Mouse (Mus musculus): ENCODE measurements around the gene Pnma1. TPM values are rescaled to one million over a fixed set of nuclear protein-coding genes. Genes with fewer than 3 reads are reported as not detected.

Pnma1 gene
- polyA plus RNA-seq, 1 experiment from 2014 or later = 3.8 TPM

- ATAC-seq (ENCODE audit: low FRiP score) = peak; percentile 23
- peaks cover 27% of the 10 kb centered on the region for H3K36me3 ChIP-seq
- peaks cover 37% of the 10 kb centered on the region for H3K4me1 ChIP-seq (replicated peaks)
- peak overlapping the region; percentile 85 for H3K9ac ChIP-seq
- peak overlapping the region; percentile 67 for H3K4me3 ChIP-seq
- peak overlapping the region; percentile 87 for H3K4me2 ChIP-seq
- no peaks in the 10 kb centered on the region for H3K27me3 ChIP-seq
- 6% methylated on average over 10 of the region's 10 CpGs for WGBS
- H3K27ac ChIP-seq = peak overlapping the region; percentile 85
- no peaks in the 10 kb centered on the region for H3K9me3 ChIP-seq
These were observed 328 bp upstream of the Pnma1 start for GRCm38 (mm10) chr12:84148622-84149012.

- WGBS = 40% methylated on average over 14 of the region's 14 CpGs
- no peak overlapping the region for H3K9ac ChIP-seq
These were observed 5.8 kb downstream of the Pnma1 start for GRCm38 (mm10) chr12:84142281-84143050.

GRCm38 (mm10) chr12:84141271-84141670 lies 7.0 kb downstream of the Pnma1 start:
- Histone ChIP-seq H3K9me3 (no peaks in the 10 kb centered on the region), H3K27me3 (no peaks in the 10 kb centered on the region), H3K4me3 (no peak overlapping the region), H3K4me1 (replicated peaks) (peaks cover under 1% of the 10 kb centered on the region; the same call in 1 of the 2 replicates), H3K4me2 (no peak overlapping the region), H3K36me3 (peaks cover 37% of the 10 kb centered on the region), H3K27ac (no peak overlapping the region), H3K9ac (no peak overlapping the region)
- WGBS = 91% methylated on average over 4 of the region's 4 CpGs
- no peak for ATAC-seq (ENCODE audit: low FRiP score)

More at GRCm38 (mm10) chr12:84142281-84143050, 5.8 kb downstream of the Pnma1 start:
- peaks cover 8% of the 10 kb centered on the region for H3K4me1 ChIP-seq (replicated peaks)
- no peaks in the 10 kb centered on the region for H3K27me3 ChIP-seq
- H3K36me3 ChIP-seq = peaks cover 28% of the 10 kb centered on the region
- no peak overlapping the region for H3K27ac ChIP-seq
- no peak for ATAC-seq (ENCODE audit: low FRiP score)
- H3K4me3 ChIP-seq = no peak overlapping the region
- no peaks in the 10 kb centered on the region for H3K9me3 ChIP-seq
- H3K4me2 ChIP-seq = no peak overlapping the region

GRCm38 (mm10) chr12:84140135-84140534 lies 8.2 kb downstream of the Pnma1 start:
- Histone ChIP-seq H3K9ac (no peak overlapping the region), H3K27ac (no peak overlapping the region), H3K36me3 (peaks cover 47% of the 10 kb centered on the region), H3K4me2 (no peak overlapping the region), H3K9me3 (no peaks in the 10 kb centered on the region), H3K4me3 (no peak overlapping the region), H3K4me1 (replicated peaks) (no peaks in the 10 kb centered on the region), H3K27me3 (no peaks in the 10 kb centered on the region)
- 70% methylated on average over 4 of the region's 4 CpGs for WGBS
- ATAC-seq (ENCODE audit: low FRiP score) = no peak

- H3K36me3 ChIP-seq = peaks cover 47% of the 10 kb centered on the region
- WGBS = 93% methylated on average over 7 of the region's 7 CpGs
- ATAC-seq (ENCODE audit: low FRiP score) = no peak
- no peaks in the 10 kb centered on the region for H3K9me3 ChIP-seq
- H3K4me2 ChIP-seq = no peak overlapping the region
- H3K27me3 ChIP-seq = no peaks in the 10 kb centered on the region
- H3K27ac ChIP-seq = no peak overlapping the region
- no peaks in the 10 kb centered on the region for H3K4me1 ChIP-seq (replicated peaks)
- H3K9ac ChIP-seq = no peak overlapping the region
- no peak overlapping the region for H3K4me3 ChIP-seq
These were observed 11.2 kb downstream of the Pnma1 start for GRCm38 (mm10) chr12:84137131-84137530.

GRCm38 (mm10) chr12:84132265-84132664 lies 16.0 kb downstream of the Pnma1 start:
- no peaks in the 10 kb centered on the region for H3K27me3 ChIP-seq
- H3K4me1 ChIP-seq (replicated peaks) = no peaks in the 10 kb centered on the region
- H3K4me2 ChIP-seq = no peak overlapping the region
- no peak overlapping the region for H3K9ac ChIP-seq
- H3K9me3 ChIP-seq = no peaks in the 10 kb centered on the region
- peaks cover 57% of the 10 kb centered on the region for H3K36me3 ChIP-seq
- no peak for ATAC-seq (ENCODE audit: low FRiP score)
- WGBS = 66% methylated on average over 3 of the region's 3 CpGs
- no peak overlapping the region for H3K27ac ChIP-seq
- H3K4me3 ChIP-seq = no peak overlapping the region

- H3K27me3 ChIP-seq = no peaks in the 10 kb centered on the region
- 98% methylated on average over 8 of the region's 8 CpGs for WGBS
- no peak overlapping the region for H3K4me3 ChIP-seq
- no peaks in the 10 kb centered on the region for H3K4me1 ChIP-seq (replicated peaks)
- no peak overlapping the region for H3K4me2 ChIP-seq
- no peak overlapping the region for H3K27ac ChIP-seq
- H3K9ac ChIP-seq = no peak overlapping the region
- H3K9me3 ChIP-seq = no peaks in the 10 kb centered on the region
- H3K36me3 ChIP-seq = peaks cover 49% of the 10 kb centered on the region
- no peak for ATAC-seq (ENCODE audit: low FRiP score)
These were observed 18.4 kb downstream of the Pnma1 start for GRCm38 (mm10) chr12:84129931-84130330.

- Histone ChIP-seq H3K27me3 (no peaks in the 10 kb centered on the region), H3K36me3 (peaks cover 52% of the 10 kb centered on the region), H3K9ac (no peak overlapping the region), H3K4me3 (no peak overlapping the region), H3K4me2 (no peak overlapping the region), H3K9me3 (no peaks in the 10 kb centered on the region), H3K27ac (no peak overlapping the region), H3K4me1 (replicated peaks) (no peaks in the 10 kb centered on the region)
- 90% methylated on average over 6 of the region's 6 CpGs for WGBS
- no peak for ATAC-seq (ENCODE audit: low FRiP score)
These were observed 19.7 kb downstream of the Pnma1 start for GRCm38 (mm10) chr12:84128576-84128975.

GRCm38 (mm10) chr12:84126899-84127298 lies 21.4 kb downstream of the Pnma1 start:
- Histone ChIP-seq H3K27ac (no peak overlapping the region), H3K9me3 (no peaks in the 10 kb centered on the region), H3K4me3 (no peak overlapping the region), H3K27me3 (no peaks in the 10 kb centered on the region), H3K9ac (no peak overlapping the region), H3K4me2 (no peak overlapping the region), H3K36me3 (peaks cover 50% of the 10 kb centered on the region), H3K4me1 (replicated peaks) (no peaks in the 10 kb centered on the region)
- 88% methylated on average over 2 of the region's 2 CpGs for WGBS
- no peak for ATAC-seq (ENCODE audit: low FRiP score)

- no peak overlapping the region for H3K9ac ChIP-seq
- no peaks in the 10 kb centered on the region for H3K9me3 ChIP-seq
- H3K36me3 ChIP-seq = peaks cover 44% of the 10 kb centered on the region
- H3K27me3 ChIP-seq = no peaks in the 10 kb centered on the region
- H3K27ac ChIP-seq = no peak overlapping the region
- 81% methylated on average over 12 of the region's 12 CpGs for WGBS
- no peak overlapping the region for H3K4me2 ChIP-seq
- H3K4me3 ChIP-seq = no peak overlapping the region
- H3K4me1 ChIP-seq (replicated peaks) = no peaks in the 10 kb centered on the region
- ATAC-seq (ENCODE audit: low FRiP score) = no peak
These were observed 22.4 kb downstream of the Pnma1 start for GRCm38 (mm10) chr12:84125892-84126291.

- Histone ChIP-seq H3K4me1 (replicated peaks) (peaks cover 9% of the 10 kb centered on the region), H3K9me3 (no peaks in the 10 kb centered on the region), H3K27me3 (no peaks in the 10 kb centered on the region), H3K27ac (no peak overlapping the region), H3K4me3 (no peak overlapping the region), H3K9ac (no peak overlapping the region), H3K4me2 (no peak overlapping the region), H3K36me3 (peaks cover 4% of the 10 kb centered on the region)
- 92% methylated on average over 5 of the region's 5 CpGs for WGBS
- ATAC-seq (ENCODE audit: low FRiP score) = no peak
These were observed 28.7 kb downstream of the Pnma1 start for GRCm38 (mm10) chr12:84119584-84119983.

- 4% methylated on average over 30 of the region's 35 CpGs for WGBS
- peaks cover 10% of the 10 kb centered on the region for H3K4me1 ChIP-seq (replicated peaks)
- peak within 1 kb of the TSS; percentile 79 for H3K4me3 ChIP-seq
- peak within 1 kb of the TSS; percentile 84 for H3K4me2 ChIP-seq
- peak; percentile 95 for ATAC-seq (ENCODE audit: low FRiP score)
- no peaks in the 10 kb centered on the region for H3K27me3 ChIP-seq
- H3K36me3 ChIP-seq = no peaks in the 10 kb centered on the region
- no peaks in the 10 kb centered on the region for H3K9me3 ChIP-seq
- peak within 1 kb of the TSS; percentile 84 for H3K9ac ChIP-seq
- H3K27ac ChIP-seq = peak within 1 kb of the TSS; percentile 77
These were observed 33.9 kb downstream of the Pnma1 start, which contains the start of gene Dnal1 for GRCm38 (mm10) chr12:84114153-84114994. Dnal1 (plus strand) TSS chr12:84114366.

Data from hindbrain, embryonic 13.5 days (tissue).